Mouse (Mus musculus) c-Kit-positive CD71-negative TER-119-negative erythroid progenitor cells, embryonic 14.5 days (primary cell): Measurements from ENCODE around the gene Atox1.
"Not testable (repeated sequence)": the region's sequence is repeated elsewhere in the genome, so short reads cannot be mapped to it uniquely, and the experiment has no call there.

Experiments used
- DNase-seq: peaks from one replicate; pipeline ENCODE4 v3.0.0-alpha.2; 2013; ENCODE audit warnings: low read depth

The Atox1 gene

GRCm38 (mm10) chr11:55450311-55450710, 10.7 kb downstream of the Atox1 start:
- DNase-seq, result no peak

- no peak for DNase-seq
Observed at GRCm38 (mm10) chr11:55449531-55449930, 11.5 kb downstream of the Atox1 start.

- DNase-seq, result peak; percentile 60
Observed at GRCm38 (mm10) chr11:55446579-55446978, 14.5 kb downstream of the Atox1 start.

- no peak for DNase-seq
Observed at GRCm38 (mm10) chr11:55444772-55445171, 16.3 kb downstream of the Atox1 start.

- DNase-seq, result no peak
Observed at GRCm38 (mm10) chr11:55439718-55440117, 21.3 kb downstream of the Atox1 start.

GRCm38 (mm10) chr11:55438031-55438430, 23.0 kb downstream of the Atox1 start:
- no peak for DNase-seq

GRCm38 (mm10) chr11:55436089-55436488, 24.9 kb downstream of the Atox1 start:
- DNase-seq, result no peak

GRCm38 (mm10) chr11:55432981-55433380, 28.1 kb downstream of the Atox1 start:
- DNase-seq, result no peak

- DNase-seq, result no peak
Observed at GRCm38 (mm10) chr11:55429973-55430372, 31.1 kb downstream of the Atox1 start.

GRCm38 (mm10) chr11:55428186-55429012, 32.6 kb downstream of the Atox1 start:
- DNase-seq, result no peak

GRCm38 (mm10) chr11:55424746-55425360, 36.2 kb downstream of the Atox1 start:
- DNase-seq, result no peak

- DNase-seq, result no peak
Observed at GRCm38 (mm10) chr11:55423756-55424155, 37.3 kb downstream of the Atox1 start.

GRCm38 (mm10) chr11:55422978-55423377, 38.1 kb downstream of the Atox1 start, which contains the start of gene Sparc:
Gene Sparc, minus strand, starts transcription at chr11:55423183.
- DNase-seq, result no peak

GRCm38 (mm10) chr11:55419678-55420307, 41.2 kb downstream of the Atox1 start:
- no peak for DNase-seq

- DNase-seq, result no peak
Observed at GRCm38 (mm10) chr11:55419296-55419677, 41.8 kb downstream of the Atox1 start.

- no peak for DNase-seq
Observed at GRCm38 (mm10) chr11:55418704-55419061, 42.4 kb downstream of the Atox1 start.

- DNase-seq, result no peak
Observed at GRCm38 (mm10) chr11:55417898-55418703, 42.9 kb downstream of the Atox1 start.

- DNase-seq, result no peak
Observed at GRCm38 (mm10) chr11:55416609-55417265, 44.3 kb downstream of the Atox1 start.

GRCm38 (mm10) chr11:55415731-55416130, 45.3 kb downstream of the Atox1 start:
- DNase-seq, result not testable (repeated sequence)

- no peak for DNase-seq
Observed at GRCm38 (mm10) chr11:55415036-55415704, 45.9 kb downstream of the Atox1 start.

GRCm38 (mm10) chr11:55414314-55414713, 46.7 kb downstream of the Atox1 start:
- DNase-seq, result no peak
